Mouse (Mus musculus) right cerebral cortex, adult 2 months (tissue): ENCODE measurements at regions not wholly inside any gene's neighbourhood (a gene's known extent, or its start where the extent isn't known, plus 50 kb on each side); places are given as distances from the start of the nearest gene placed in this dataset.
"Not testable (repeated sequence)": the region's sequence is repeated elsewhere in the genome, so short reads cannot be mapped to it uniquely, and the experiment has no call there.

Experiments used
- DNase-seq, 2 experiments: peaks; one replicate each; pipeline ENCODE4 v3.0.0; 2021 to 2022; ENCODE audit warnings: low spot score in 2 of 2

DNA sequence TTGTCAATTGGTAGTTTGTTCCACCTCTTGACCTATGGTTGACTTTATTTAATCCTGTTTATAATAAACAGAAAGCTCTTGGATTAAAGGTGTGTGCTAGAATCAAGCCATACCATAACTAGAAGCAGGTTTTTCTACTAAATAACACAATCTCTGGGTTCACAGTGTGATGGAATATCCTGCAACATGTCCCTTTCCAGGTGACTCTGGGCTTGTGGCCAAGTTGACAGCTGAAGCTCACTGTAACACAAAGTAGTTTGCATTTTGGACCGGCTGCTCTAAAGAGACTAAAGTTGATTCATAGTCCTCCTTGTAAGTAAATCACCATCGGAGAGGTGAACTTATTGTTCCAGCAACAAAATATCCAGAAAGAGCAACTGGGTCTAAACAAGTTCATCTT is 149.3 kb upstream of the Kctd3 start:
- DNase-seq = no peak

DNA sequence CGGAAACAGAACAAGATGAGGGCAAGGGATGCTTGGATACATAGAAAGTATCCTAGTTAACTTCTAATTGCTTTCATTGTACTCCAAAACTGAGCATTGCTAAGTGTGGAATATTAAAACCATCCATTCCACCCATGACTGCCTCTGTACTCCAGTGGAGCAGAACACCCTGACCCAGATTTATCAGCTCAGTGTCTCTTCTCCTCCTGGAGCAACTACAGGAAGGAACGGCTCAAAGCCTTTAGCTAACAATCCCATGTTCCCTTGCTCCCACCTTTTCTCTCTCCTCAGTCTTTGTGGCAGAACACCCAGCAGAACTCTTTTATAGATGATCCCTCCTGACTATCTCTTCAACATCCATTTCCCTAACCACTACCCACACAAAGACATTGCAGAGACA is 146.7 kb upstream of the Kctd3 start:
- no peak for DNase-seq

DNA sequence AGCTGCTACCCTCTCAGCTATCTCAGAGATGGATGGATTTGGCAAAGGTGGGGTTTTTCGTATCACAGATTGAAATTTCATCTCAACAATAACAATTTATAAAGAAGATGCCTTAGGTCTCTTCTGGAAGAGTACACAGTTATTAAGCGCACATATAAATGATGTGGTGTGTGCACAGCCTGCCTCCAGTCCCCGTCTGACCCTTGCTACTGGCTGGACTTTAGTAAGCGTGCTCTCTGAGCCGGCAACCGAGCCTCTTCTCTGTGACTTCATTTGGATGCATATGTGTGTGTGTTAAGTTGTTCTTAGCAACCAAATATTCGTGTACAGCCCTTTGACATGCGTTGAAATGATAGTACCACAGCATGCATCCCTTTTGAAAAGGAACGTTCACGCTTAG is 145.5 kb upstream of the Kctd3 start:
- no peak for DNase-seq

DNA sequence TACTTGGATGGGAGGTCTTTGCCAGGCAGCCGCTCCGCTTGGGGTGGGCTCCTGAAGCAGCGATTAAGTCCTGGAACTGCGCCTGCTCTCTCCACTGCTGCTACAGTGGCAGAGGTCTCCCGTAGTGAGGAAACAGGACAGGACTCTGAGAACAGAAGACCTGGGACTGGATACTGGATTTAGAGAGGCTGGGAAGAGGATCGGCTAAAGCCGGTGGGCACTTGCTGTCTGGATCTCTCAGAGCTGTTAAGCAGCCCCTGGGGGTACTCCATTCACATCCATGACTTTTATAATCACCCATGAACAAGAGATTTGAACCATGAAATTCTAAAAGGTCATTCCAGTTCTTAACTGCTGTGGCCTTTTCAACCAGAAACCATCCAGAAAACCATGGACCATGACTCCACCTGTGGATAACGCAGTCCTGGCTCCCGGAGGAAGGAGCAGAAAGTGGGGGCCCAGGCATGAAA is 135.4 kb upstream of the Kctd3 start:
- no peak for DNase-seq

DNA sequence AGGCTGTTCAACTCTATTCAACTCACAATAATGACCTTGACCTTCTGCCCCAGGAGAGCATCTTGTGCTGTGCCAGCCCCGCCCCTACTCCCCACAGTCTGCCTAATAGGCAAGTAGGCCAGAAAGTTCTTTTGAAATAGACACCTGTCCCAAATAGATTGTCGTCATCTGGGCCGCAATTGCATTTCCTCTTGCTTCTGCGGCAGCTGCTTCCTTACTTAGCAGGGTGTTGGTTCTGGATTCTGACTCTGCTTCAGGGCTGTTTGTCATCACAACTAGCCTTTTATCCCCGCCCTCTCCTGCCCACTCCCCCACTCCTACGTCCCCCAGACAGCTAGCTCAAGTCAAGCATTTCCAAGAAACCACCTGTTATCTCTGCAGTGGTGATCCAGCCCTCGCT is 134.9 kb upstream of the Kctd3 start:
- DNase-seq = no peak

DNA sequence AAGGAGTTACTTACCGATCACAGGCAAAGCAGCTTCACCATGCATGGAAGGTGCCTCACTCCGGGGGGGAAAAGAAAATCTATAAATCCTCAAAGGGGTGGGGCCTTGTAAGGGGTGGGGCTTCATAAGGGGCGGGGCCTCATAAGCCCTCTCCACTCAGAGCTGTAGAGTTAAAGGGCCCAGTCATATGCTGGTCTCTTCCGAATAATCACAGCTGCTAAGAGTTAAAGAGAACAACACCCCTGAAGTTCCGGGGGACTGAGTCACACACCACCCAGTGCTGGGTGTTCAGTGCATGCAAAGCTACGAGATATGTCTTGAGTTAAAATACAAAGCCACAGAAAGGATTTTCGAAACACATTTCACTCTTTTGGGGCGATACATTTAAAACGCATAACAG is 134.1 kb upstream of the Kctd3 start:
- no peak for DNase-seq

DNA sequence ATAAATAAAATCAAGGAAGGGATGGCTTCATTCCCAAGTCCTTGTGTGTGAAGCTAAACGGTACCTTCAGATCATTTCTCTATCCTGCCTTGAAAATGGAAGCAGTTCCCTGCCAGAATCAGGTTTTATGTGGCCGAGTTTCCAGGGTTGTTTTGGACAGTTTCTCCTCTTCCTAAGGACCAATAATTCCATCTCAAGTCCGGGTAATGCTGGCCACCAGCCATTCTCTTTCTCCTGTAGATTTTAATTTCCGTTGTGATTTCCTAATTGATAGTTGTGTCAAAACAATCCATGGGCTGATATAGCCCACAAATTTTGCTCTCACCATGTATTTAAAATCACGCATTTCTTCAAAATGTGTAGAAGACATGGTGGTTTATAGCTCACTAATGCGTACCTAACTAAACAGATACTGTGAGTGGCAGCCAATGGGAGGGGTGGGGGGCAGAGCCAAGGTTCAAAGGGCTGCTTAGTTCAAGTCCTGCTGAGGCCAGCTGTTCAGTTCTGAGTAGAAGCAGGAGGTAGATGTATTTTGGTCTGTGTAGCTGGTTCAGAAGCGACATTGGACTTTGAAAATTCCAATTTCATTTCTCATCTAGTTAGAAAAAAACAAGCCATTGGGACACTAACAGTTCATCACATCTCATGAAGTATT is 129.2 kb upstream of the Kctd3 start:
- DNase-seq = no peak

DNA sequence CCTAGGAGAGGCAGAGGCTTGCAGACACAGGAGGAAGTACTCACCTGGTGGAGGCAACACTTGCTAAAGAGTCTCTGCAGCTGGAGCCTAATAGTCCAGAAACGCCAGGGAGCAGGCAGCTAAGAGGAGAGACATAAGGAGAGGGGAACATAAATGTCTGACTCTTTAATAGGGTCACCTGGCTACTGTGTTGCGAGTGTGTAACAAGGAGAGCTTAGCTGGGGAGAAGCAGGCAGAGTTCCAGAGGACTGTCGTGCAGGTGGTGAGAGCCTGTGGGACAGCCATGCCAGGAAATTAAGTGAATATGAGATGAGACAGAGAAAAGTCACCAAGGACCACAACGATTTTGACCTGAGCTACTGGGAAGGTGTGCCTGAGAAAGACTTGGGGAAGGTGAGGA is 128.2 kb upstream of the Kctd3 start:
- DNase-seq = no peak

DNA sequence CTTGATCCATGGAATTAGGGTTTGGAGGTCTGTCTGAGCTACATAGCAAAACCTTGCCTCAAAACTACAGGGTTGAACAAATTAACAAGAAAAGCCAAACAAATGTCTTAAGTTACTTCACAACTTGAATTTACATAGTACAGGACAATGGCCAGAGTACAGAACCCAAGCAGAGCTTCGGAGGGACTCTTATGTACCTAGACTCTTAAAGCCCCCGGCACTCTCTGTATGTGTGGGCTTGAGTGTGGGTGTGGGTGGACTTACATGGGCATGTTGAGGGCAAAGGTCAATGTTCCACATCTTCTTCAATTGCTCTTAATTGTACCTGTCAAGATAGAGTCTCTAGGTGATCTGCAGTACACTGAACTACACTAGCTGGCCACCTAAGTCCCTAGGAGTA is 121.1 kb upstream of the Kctd3 start:
- DNase-seq = no peak

DNA sequence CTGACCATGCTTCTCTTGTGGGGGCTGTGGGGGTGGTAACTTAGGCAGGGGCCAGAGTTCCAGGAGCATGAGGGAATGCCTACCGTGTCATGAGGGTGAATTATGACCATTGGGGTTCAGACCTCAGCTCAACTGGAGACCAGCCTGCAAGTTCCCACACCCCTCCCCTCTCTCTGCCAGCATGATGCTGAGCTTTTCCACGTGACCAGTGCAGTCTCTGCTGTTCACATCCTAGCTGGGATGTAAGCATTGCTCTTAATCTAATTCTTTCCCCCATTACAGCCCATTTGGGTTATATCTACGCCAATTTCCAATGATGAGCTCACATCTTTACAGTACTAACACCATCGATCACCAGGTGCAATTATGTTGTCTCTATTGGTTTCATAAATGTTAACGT is 120.6 kb upstream of the Kctd3 start:
- not testable (repeated sequence) for DNase-seq

DNA sequence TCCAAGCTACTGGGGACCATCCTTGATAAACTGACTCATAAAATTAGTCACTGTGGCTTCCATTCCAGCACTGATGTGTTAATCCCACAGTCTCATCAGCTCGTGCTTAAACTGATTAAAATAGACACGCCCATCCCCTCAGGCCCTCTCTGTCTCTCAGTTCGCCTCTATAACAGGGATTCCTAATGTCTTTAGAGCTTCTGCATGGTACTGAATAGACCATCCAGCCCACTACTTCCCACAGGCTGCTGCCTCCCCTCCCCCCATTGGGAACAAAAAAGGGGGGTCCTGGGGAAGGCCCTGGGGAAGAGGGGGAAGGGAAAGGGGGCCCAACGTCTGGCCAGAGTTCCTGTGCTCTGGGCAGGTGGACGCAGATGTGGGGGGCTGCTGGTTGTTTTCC is 119.7 kb upstream of the Kctd3 start:
- DNase-seq = no peak

DNA sequence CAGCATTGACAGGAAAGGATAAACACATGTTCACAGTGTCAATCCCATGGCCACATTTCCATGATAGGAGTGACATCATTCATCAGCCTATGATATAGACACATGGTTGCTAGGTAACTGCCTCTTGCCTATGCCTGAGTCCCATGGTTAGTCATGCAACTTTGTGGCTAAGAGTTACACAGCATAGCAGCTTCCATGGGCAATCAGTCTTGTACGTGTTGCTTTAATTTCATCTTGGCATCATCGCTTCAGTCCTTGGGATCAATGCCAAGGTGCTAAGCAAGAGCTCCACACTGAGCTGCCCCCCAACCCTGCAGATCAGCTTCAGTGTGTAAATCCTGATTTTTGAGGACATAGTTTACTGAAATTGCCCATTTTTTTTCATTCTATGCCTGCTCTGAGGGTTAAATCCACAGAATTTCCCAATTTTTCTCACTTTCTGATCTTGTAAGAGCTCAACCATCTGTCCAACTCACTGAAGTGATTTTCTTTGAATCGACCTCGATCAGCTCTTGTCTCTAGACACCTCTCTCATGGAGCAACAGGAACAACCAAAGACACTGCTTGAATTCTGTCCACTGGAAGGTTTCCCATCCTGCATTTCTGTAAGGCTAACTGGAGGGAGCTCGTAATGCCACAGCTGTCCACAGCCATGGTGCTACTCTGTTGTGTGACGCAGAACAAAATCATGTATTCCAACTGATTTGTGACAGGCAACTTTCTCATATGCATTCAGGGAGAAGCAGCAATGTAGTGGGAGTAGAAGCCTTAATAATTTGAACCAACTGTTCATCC is 112.5 kb upstream of the Kctd3 start:
- no peak for DNase-seq

DNA sequence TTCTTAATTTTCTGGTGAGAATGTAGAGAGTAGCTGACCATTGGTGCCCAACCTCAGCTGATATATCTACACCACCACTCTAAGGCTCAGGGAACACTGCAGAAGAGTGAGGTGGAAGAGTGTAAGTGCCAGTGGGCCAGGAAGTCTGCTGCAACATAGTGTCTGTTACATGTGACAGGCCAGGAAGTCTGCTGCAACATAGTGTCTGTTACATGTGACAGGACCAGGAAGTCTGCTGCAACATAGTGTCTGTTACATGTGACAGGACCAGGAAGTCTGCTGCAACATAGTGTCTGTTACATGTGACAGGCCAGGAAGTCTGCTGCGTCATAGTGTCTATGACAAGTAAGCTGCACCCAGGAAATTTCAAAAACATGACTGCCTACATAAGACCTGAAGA is 111.4 kb upstream of the Kctd3 start:
- DNase-seq = not testable (repeated sequence)

DNA sequence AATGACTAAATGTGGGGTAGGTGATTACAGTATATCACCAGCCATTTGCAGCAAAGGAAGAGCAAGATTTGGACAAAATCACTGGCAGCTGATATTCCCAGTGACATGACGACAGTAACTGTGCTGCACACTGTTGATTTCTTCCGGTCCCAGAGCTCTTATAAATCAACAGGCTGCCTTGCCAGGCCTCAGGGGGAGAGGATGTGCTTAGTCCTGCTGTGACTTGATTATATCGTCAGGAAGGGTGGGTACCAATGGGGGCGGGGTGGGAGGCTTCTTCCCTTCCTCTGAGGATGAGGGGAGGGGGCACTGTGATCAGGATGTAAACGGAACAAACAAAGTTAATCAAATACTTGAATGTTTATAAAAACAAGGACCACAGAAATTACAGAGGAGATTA is 110.9 kb upstream of the Kctd3 start:
- DNase-seq = no peak

DNA sequence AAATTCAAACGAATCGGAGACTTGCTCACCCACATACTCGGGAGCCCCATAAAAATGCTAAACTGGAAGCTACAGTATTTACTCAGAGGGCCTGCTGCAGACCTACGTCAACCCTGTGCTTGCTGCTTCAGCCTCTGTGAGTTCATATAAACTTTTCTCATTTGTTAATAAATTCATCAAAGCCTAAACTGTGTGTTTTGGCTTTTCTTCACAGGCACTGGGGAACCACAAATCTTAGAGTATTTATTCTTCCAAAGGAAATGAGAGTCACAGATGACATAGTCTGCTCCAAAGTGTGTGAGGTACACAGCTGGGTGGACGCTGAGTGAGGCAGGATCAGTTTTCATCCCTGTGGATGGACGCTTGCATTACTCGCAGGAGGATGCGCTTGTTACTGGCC is 108.3 kb upstream of the Kctd3 start:
- DNase-seq = no peak

DNA sequence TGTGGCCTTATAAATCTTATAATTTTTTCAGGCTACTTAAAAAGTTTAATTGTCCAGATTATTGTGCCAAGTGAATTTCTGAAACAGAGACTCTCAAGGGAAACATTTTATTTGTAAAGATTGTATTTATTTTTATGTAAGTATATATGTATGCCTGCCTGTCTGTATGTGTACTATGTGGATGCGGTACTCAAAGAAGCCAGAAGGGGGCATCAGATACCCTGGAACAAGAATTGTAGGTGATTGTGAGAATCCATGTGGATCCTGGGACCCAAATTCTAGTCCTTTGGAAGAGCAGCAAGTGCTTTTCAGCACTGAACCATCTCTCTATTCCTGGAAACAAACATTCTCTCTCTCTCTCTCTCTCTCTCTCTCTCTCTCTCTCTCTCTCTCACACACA is 107.6 kb upstream of the Kctd3 start:
- DNase-seq = no peak

DNA sequence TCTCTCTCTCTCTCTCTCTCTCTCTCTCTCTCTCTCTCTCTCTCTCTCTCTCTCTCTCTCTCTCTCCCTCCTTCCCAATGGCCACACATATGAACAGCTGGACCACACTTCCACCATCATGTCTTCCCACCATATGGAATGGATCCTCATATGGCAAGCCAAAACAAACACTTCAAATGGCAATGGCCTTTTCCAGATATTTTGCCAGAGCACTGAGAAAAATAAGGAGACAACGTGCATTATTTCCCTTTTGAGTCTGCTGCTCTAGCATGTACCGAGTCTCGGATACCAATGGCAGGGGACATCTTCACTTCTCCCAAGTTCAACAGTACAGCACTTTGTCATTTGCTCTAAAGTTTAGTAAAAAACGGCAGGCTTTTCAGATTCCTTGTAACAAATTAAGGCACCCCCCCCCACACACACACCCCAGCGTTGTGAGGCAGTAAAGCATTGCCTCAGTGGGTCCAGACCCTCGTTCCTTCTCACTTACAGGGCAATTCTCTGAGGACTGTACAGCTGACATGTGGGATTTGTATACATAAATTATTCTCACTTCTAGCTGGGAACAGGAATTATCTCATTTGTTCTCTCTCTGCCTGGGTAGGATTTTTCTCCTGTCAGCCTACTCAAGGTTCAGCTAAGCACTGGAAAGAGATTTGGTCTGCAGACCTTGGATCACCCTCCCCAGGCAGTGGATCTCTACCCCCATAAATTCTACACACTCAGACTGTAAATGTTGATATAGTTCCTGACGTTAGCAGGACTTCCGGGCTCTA is 100.8 kb upstream of the Kctd3 start:
- DNase-seq = no peak

DNA sequence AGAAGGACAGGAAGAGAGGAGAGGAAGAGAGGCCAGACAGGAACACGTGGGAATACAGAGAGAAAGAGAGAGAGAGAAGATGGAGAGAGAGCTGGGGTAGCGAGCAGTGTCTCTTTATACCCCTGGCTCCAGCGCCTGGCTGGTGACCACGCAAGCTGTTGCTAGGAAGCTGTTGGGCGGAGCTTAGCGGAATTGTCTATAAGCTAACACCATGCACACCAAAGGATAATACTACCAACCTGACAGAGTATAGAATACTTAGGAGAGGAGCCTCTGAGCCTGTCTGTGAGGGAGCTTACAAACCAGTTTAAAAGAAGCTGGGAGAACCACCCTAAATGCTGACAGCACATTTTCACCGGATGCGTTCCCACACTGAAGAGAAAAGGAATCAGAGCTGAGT is 100.2 kb upstream of the Kctd3 start:
- DNase-seq = peak; percentile 22 to 33

DNA sequence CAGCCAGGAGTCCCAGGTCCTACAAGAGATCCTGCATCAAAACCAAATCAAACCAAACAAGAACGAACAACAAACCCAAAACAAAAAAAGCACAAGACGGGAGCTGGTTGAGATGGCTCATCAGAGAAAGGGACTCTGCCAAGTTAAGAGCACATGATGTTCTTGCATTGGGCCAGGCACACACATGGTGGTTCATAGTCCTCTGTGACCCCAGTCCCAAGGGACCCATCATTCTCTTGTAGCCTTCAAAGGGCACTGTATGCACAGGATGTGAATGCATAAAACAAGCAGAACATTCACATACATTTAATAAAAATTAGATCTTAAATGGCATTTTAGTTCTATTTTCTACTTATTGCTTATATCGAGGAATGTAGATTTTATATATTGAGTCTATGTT is 99.5 kb upstream of the Kctd3 start:
- DNase-seq = no peak

DNA sequence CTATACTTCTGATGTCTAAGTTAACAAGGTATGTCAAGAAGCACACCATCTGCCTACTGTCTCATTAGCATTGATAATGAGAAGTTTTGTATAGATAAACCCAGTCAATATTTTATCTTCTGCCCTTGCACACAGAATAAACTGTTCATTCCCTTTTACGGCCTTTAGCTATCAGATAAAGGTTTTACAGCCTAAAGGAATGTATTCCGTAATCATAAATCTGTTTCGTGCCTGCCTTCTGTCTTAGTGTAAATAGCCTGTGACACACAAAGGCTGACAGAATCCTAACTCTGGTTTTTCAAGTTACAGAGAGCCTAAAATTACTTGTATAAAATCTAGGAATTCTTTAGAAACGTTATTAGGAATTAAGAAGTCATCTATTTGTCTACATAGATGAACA is 97.6 kb upstream of the Kctd3 start:
- DNase-seq = no peak

DNA sequence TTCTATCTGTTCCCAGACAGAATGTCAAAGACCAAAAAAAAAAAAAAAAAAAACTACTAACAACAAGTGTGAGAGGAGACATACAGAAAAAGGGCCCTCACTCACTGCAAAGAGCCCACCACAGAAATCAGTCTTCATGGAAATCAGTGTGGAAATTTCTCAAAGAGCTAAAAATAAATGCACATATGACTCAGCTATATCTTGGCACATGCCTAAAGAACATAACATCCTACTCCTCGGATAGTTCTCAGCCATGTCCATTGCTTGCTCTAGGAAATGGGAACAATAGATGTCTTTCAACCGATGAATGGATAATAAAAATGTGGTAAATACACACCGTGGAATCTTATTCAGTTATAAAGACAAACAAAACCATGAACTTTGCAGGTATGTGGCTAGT is 95.1 kb upstream of the Kctd3 start:
- DNase-seq = no peak

DNA sequence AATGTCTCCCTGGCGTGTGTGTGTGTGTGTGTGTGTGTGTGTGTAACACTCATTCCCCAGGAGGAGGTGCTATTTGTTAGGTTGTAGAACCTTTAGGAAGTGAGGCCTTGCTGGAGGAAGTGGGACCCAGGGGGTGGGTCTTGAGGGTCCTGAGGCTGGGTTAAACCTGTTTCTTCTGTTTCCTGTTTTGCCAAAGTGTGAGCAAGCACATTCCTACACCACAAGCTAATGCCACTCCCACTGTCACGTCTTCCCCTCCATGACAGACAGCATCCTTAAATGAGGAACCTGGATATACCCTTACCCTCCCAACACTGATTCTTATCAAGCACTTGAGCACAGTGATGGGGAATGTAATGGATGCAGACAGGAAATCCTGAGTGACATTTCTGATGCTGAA is 91.5 kb upstream of the Kctd3 start:
- no peak for DNase-seq

DNA sequence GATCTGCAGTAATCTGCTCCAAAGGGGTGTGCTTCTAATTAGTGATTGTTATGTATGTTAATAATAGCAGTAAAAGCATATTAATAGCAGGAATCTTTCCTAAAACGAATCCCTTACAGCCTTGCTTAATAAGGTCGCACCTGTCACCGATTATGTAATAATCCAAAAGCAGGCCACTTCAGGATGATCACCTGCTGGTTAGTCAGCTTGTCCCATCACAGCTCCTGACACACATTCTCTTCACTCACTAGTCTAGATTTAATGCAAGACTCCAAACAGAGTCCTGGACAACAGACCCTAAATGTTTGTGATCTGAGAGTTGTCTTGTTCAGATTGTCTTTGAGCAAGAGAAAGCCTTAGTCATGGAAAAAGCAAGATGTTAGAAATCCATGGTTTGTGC is 85.2 kb upstream of the Kctd3 start:
- no peak for DNase-seq
